Mouse (Mus musculus) liver, adult 2 months (tissue): Measurements from ENCODE around the gene Stag1.

Experiments used
- CTCF ChIP-seq: fragments of 200-500 bp; IDR thresholded peaks from 2 replicates; pipeline ENCODE4 v1.5.1; 2011; ENCODE audit warnings: low read depth, low read length, control low read depth
- POLR2A ChIP-seq: fragments of 200-500 bp; IDR thresholded peaks from 2 replicates; pipeline ENCODE4 v1.6.1; 2011; ENCODE audit warnings: low read length, control low read depth; ENCODE audit not compliant: insufficient read depth; ENCODE audit errors: extremely low read depth

DNA sequence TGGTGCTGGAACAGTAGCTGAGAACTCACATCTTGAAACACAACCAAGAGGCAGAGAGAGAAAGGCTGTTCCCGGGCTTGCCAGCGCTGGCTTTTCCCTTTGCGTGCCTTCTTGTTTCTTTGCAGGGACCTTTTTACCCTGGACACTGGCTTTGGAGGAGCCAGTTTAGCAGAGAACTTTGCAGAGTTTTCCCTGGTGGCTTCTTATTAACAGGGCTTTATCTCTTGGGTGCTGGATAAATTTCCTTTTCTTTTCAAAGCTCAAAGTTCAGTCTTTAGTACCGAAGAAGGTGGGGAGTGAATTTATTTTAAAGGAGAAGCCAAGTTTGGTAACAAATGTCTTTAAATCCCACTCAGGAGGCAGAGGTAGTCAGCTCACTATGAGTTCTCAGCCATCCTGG is 329.0 kb downstream of the Stag1 start:
- no peak for TF ChIP-seq POLR2A
- no peak for TF ChIP-seq CTCF
